Mouse (Mus musculus) ES-E14 (cell line): Measurements from ENCODE around the gene Ralgps1. TPM values are rescaled to one million over a fixed set of nuclear protein-coding genes. Genes with fewer than 3 reads are reported as not detected.

Experiments
- DNase-seq: peaks from one replicate; pipeline ENCODE4 v3.0.0-alpha.2; 2013; ENCODE audit warnings: low read depth, low spot score
- H3K27ac ChIP-seq: 2 replicates; pipeline ENCODE4 v1.5.1; 2012; ENCODE audit warnings: low read depth, mild to moderate bottlenecking, low read length, moderate library complexity, mixed read lengths; ENCODE audit not compliant: poor library complexity, insufficient read depth, severe bottlenecking
- H3K36me3 ChIP-seq: 2 replicates; pipeline ENCODE4 v1.6.1; 2012; ENCODE audit warnings: mild to moderate bottlenecking, low read length, moderate library complexity, mixed read lengths; ENCODE audit not compliant: control insufficient read depth, poor library complexity, insufficient read depth, severe bottlenecking
- H3K4me1 ChIP-seq, 2 experiments: fragments of 150-350 bp in 1 of 2; sonication (generic) in 1 of 2; 2 replicates each; pipeline ENCODE4 v1.6.1; 2012; ENCODE audit warnings: low read length in 2 of 2, mild to moderate bottlenecking in 1 of 2, mixed read lengths in 1 of 2; ENCODE audit not compliant: control insufficient read depth in 2 of 2, insufficient read depth in 2 of 2, poor library complexity in 1 of 2
- H3K4me3 ChIP-seq, 2 experiments: fragments of 150-350 bp in 1 of 2; sonication (generic) in 1 of 2; 2 replicates each; pipeline ENCODE4 v1.5.1; 2012; ENCODE audit warnings: low read length in 2 of 2, low read depth in 1 of 2, mild to moderate bottlenecking in 1 of 2, mixed read lengths in 1 of 2; ENCODE audit not compliant: insufficient read depth in 1 of 2, poor library complexity in 1 of 2, severe bottlenecking in 1 of 2
- H3K9ac ChIP-seq: 2 replicates; pipeline ENCODE4 v1.6.1; 2012; ENCODE audit warnings: low read depth, mild to moderate bottlenecking, low read length, mixed read lengths; ENCODE audit not compliant: poor library complexity, insufficient read depth, severe bottlenecking
- H3K9me3 ChIP-seq: fragments of 150-350 bp; sonication (generic); 2 replicates; pipeline ENCODE4 v1.6.1; 2012; ENCODE audit warnings: low read depth, mild to moderate bottlenecking, low read length; ENCODE audit not compliant: control insufficient read depth, insufficient read depth
- CHD2 ChIP-seq: IDR thresholded peaks from 2 replicates; pipeline ENCODE4 v1.6.1; 2014; ENCODE audit warnings: mild to moderate bottlenecking, low read depth, low read length, inconsistent platforms
- HCFC1 ChIP-seq: IDR thresholded peaks from 2 replicates; pipeline ENCODE4 v1.6.1; 2012; ENCODE audit warnings: low read length, inconsistent platforms, borderline replicate concordance; ENCODE audit not compliant: insufficient read depth
- MAFK ChIP-seq: IDR thresholded peaks from 2 replicates; pipeline ENCODE4 v1.6.1; 2014; ENCODE audit warnings: mild to moderate bottlenecking, low read depth, low read length, inconsistent platforms; ENCODE audit not compliant: insufficient read depth
- ZC3H11A ChIP-seq: IDR thresholded peaks from 2 replicates; pipeline ENCODE4 v1.6.1; 2012; ENCODE audit warnings: low read depth, mild to moderate bottlenecking, inconsistent platforms, low read length, borderline replicate concordance
- ZNF384 ChIP-seq: IDR thresholded peaks from 2 replicates; pipeline ENCODE4 v1.6.1; 2012; ENCODE audit warnings: low read depth, low read length, inconsistent platforms
- in situ Hi-C, 2 experiments: fragments of 600-800 bp; cut with MboI; formaldehyde crosslinking; loops; one replicate each; pipeline ENCODE4 v1.15.1; 2025; ENCODE audit warnings: low sequenced_read_pairs in 2 of 2, inconsistent platforms in 1 of 2; ENCODE audit not compliant: unreplicated experiment in 2 of 2
- total RNA-seq: library from RNA; depleted of rRNA; stranded (reverse); fragments of 300-350 nt; gene quantifications from 2 replicates; pipeline ENCODE4 v1.2.3, GENCODE M21; 2012

Gene Ralgps1
- total RNA-seq, 1 experiment = 5.4 TPM

- Histone ChIP-seq H3K9ac (no peak overlapping the region), H3K4me1 (peaks cover 0 to 6% of the 10 kb centered on the region in 2 experiments; a peak in 1 of 4 replicates), H3K27ac (no peak overlapping the region), H3K4me3 (no peak overlapping the region), H3K9me3 (no peaks in the 10 kb centered on the region), H3K36me3 (no peaks in the 10 kb centered on the region)
- in situ Hi-C loops = no loop called here
- no peak for TF ChIP-seq MAFK
- no peak for TF ChIP-seq ZNF384
- no peak for TF ChIP-seq HCFC1
- TF ChIP-seq CHD2 = no peak
- TF ChIP-seq ZC3H11A = no peak
- no peak for DNase-seq
These were observed 140.6 kb downstream of the Ralgps1 start for GRCm38 (mm10) chr2:33230701-33231100.

DNA sequence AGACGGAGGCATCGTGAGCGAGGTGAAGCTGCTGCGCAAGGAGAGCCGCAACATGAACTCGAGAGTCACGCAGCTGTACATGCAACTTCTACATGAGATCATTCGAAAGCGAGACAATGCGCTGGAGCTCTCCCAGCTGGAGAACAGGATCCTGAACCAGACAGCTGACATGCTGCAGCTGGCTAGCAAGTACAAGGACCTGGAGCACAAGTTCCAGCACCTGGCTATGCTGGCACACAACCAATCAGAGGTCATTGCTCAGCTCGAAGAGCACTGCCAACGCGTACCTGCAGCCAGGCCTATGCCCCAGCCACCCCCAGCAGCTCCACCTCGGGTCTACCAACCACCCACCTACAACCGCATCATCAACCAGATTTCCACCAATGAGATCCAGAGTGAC is 142.7 kb downstream of the Ralgps1 start:
- Histone ChIP-seq H3K4me1 (peaks cover 0 to 6% of the 10 kb centered on the region in 2 experiments; a peak in 1 of 4 replicates), H3K4me3 (no peak overlapping the region), H3K27ac (no peak overlapping the region), H3K36me3 (no peaks in the 10 kb centered on the region), H3K9ac (no peak overlapping the region), H3K9me3 (no peaks in the 10 kb centered on the region)
- DNase-seq = no peak
- TF ChIP-seq MAFK (no peak), ZNF384 (no peak), CHD2 (no peak), HCFC1 (no peak), ZC3H11A (no peak)
- in situ Hi-C loops = no loop called here

GRCm38 (mm10) chr2:33228077-33228476 is 143.2 kb downstream of the Ralgps1 start:
- Histone ChIP-seq H3K9me3 (no peaks in the 10 kb centered on the region), H3K36me3 (no peaks in the 10 kb centered on the region), H3K4me1 (peaks cover 0 to 6% of the 10 kb centered on the region in 2 experiments; a peak in 1 of 4 replicates), H3K4me3 (no peak overlapping the region), H3K9ac (no peak overlapping the region), H3K27ac (no peak overlapping the region)
- TF ChIP-seq MAFK = no peak
- no peak for TF ChIP-seq CHD2
- no peak for TF ChIP-seq HCFC1
- TF ChIP-seq ZNF384 = no peak
- TF ChIP-seq ZC3H11A = no peak
- no peak for DNase-seq
- in situ Hi-C loops = no loop called here

DNA sequence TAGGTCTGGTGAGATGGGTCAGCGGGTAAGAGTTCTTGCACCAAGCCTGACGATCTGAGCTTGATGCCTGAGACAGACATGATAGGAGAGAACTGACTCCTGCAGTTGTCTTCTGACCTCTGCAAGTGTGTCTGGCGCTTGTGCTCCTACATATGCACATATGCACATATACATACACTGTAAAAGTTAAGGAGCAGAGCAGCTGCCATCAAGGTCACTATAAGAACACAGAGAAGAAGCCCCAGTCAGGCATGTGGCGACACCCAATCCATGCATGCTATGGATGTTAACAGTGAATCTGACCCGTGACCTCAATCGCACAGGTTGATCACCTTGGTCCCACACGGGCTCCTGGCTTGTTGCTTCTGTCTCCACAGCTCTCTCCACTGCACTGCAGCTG is 145.4 kb downstream of the Ralgps1 start:
- no peaks in the 10 kb centered on the region for H3K36me3 ChIP-seq
- TF ChIP-seq MAFK (no peak), CHD2 (no peak), ZNF384 (no peak), ZC3H11A (no peak), HCFC1 (no peak)
- H3K9ac ChIP-seq = no peak overlapping the region
- no peak overlapping the region for H3K27ac ChIP-seq
- DNase-seq = no peak
- H3K4me1 ChIP-seq = peaks cover 0 to 6% of the 10 kb centered on the region in 2 experiments; a peak in 1 of 4 replicates
- H3K9me3 ChIP-seq = no peaks in the 10 kb centered on the region
- in situ Hi-C loops = no loop called here
- H3K4me3 ChIP-seq = no peak overlapping the region

DNA sequence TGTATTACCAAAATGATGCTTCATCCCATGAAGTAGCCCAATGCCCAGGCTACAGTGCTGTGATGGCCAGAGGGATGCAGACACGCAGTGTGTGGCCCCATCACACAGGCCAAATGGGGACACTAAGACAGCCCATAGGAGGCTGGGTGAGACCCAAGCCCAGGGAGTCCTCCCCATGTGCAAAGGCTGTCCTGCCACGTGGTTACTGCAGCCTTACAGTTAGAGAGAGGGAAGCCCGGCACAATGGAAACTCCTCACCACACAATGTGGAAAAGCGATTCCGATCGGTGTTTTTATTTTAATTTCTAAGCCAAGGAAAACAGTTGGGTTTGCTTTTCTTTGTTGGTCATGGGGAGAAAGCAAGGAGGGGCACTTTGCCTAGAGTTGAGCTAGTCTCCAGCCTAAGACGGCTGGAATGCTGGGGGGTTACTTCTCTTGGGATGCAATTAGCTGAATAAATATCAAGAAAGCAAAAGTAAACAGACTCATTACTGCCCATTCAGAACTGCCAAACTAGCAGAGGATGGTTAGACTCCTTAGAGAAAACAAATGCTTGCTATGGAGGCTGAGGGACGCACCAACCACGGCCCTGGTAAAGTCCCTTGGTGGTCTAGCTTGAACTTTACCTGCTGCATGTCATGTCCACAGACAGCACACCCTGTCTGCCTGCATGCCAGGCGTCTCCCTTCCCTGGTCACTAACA is 147.5 kb downstream of the Ralgps1 start:
- in situ Hi-C loops = no loop called here
- TF ChIP-seq ZC3H11A = no peak
- H3K36me3 ChIP-seq = no peaks in the 10 kb centered on the region
- DNase-seq = no peak
- peaks cover 0 to 3% of the 10 kb centered on the region in 2 experiments; a peak in 1 of 4 replicates for H3K4me1 ChIP-seq
- no peaks in the 10 kb centered on the region for H3K9me3 ChIP-seq
- H3K27ac ChIP-seq = no peak overlapping the region
- H3K9ac ChIP-seq = no peak overlapping the region
- no peak overlapping the region for H3K4me3 ChIP-seq
